Mouse (Mus musculus): Measurements from ENCODE around the gene Nek2. TPM values are rescaled to one million over a fixed set of nuclear protein-coding genes. Genes with fewer than 3 reads are reported as not detected.
A peak's percentile ranks its signal among the peaks of the same experiment; 100 is the strongest.

Nek2 gene
- polyA plus RNA-seq, 1 experiment from 2014 or later: 50.8 TPM

- H3K4me2 ChIP-seq (replicated peaks; ENCODE audit: low read depth, low read length): peak overlapping the region; percentile 10; the same call in 1 of the 2 replicates
- 7% methylated on average over 19 of the region's 19 CpGs for WGBS
Observed at GRCm38 (mm10) chr1:191834825-191835224, 13.6 kb downstream of the Nek2 start.

DNA sequence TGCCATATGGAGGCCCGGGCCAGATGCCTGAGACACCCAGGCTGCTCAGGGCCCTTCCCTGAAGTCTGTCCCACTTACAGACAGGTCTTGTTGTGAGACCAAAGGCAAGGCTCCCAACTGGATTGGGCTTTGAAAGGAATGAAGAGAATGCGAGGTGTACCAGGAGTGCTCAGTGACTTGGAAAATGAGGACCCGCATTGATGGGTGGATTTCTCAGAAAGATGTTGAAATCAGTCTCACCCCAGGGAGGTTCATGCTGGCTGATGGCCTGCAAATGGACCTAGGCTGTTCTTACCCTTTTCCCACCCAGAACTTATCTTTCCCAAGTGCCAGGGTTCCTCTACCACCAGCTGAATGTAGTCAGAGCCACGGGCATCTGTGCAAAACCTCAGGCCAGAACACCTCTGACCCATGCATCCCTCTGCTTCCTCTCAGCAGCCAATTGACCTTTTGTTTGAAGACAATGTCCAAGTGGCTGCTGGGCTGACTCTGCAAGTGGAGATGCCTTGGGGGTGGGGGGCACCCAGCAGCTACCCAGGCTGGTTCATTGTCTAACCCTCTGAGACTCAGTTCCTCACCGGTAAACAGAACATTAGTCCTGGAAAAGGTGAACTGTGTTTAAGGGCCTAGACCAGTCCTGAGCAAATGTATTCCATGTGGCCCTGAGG is 15.2 kb downstream of the Nek2 start:
- Histone ChIP-seq H3K36me3 (ENCODE audit: insufficient read depth, low read length) (peaks cover 16% of the 10 kb centered on the region), H3K27me3 (ENCODE audit: insufficient read depth, low read length) (no peaks in the 10 kb centered on the region), H3K9ac (replicated peaks; ENCODE audit: low read length) (no peak overlapping the region), H3K4me1 (ENCODE audit: insufficient read depth, low read length) (peaks cover 13% of the 10 kb centered on the region), H3K4me3 (ENCODE audit: low read length) (no peak overlapping the region), H3K9me3 (ENCODE audit: low read length) (no peaks in the 10 kb centered on the region), H3K4me2 (replicated peaks; ENCODE audit: low read depth, low read length) (no peak overlapping the region), H3K27ac (ENCODE audit: low read length) (no peak overlapping the region)
- ATAC-seq (ENCODE audit: low FRiP score, low TSS enrichment): no peak
- WGBS: 65% methylated on average over 5 of the region's 5 CpGs

More at GRCm38 (mm10) chr1:191834825-191835224, 13.6 kb downstream of the Nek2 start:
- peaks cover 32% of the 10 kb centered on the region for H3K36me3 ChIP-seq (ENCODE audit: insufficient read depth, low read length)
- peaks cover 11% of the 10 kb centered on the region for H3K4me1 ChIP-seq (ENCODE audit: insufficient read depth, low read length)
- ATAC-seq (ENCODE audit: low FRiP score, low TSS enrichment): peak; percentile 56
- no peak overlapping the region for H3K27ac ChIP-seq (ENCODE audit: low read length)
- H3K4me3 ChIP-seq (ENCODE audit: low read length): no peak overlapping the region
- H3K9ac ChIP-seq (replicated peaks; ENCODE audit: low read length): peak overlapping the region; percentile 38; the same call in 1 of the 2 replicates
- no peaks in the 10 kb centered on the region for H3K9me3 ChIP-seq (ENCODE audit: low read length)
- no peaks in the 10 kb centered on the region for H3K27me3 ChIP-seq (ENCODE audit: insufficient read depth, low read length)

- Histone ChIP-seq H3K27me3 (ENCODE audit: insufficient read depth, low read length) (no peaks in the 10 kb centered on the region), H3K9ac (replicated peaks; ENCODE audit: low read length) (no peak overlapping the region), H3K4me3 (ENCODE audit: low read length) (no peak overlapping the region), H3K4me2 (replicated peaks; ENCODE audit: low read depth, low read length) (no peak overlapping the region), H3K27ac (ENCODE audit: low read length) (peak overlapping the region; percentile 37; the same call in 1 of the 2 replicates), H3K36me3 (ENCODE audit: insufficient read depth, low read length) (peaks cover 7% of the 10 kb centered on the region; the same call in 1 of the 2 replicates), H3K9me3 (ENCODE audit: low read length) (no peaks in the 10 kb centered on the region), H3K4me1 (ENCODE audit: insufficient read depth, low read length) (peaks cover 13% of the 10 kb centered on the region)
- 0 out of 2 replicates have a peak, but pooled peaks have one; percentile 55 for ATAC-seq (ENCODE audit: low FRiP score, low TSS enrichment)
- WGBS: 83% methylated on average over 3 of the region's 3 CpGs
Observed at GRCm38 (mm10) chr1:191837691-191838090, 16.4 kb downstream of the Nek2 start.

DNA sequence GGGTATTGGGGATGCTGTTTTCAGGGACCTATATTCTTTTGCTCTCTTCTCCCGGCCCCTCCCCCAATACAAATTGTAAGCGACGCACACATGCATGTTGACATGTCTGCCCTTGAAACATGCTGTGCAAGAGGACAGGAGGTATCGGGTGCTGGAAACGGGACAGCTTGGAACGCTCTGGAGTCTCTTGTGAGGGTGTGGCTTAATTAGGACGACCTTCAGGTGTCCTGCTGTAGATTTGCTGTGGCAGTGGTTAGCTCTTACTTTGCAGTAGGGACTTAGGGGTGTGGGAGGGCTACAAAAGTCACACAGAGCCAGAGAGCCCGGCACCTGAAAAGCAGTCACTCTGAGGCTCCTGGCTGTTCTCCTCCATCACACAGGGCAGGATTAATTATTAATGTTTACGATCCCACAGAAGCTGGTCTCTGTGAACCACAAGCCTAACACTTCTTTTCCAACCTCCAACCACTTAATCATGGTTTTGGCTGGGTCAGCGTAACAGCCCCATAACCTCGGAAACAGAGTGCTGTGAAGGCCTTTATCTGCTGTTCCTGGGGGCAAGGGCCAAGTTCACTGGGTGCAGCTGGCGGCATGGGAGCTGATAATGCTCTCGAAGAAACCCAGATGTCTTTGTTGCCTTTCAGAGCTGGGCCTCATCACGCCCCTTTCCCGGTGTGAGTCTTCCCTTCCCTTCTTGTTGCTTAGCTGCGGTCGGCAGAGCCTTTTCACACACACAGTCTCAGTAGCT is 17.9 kb downstream of the Nek2 start:
- WGBS: 30% methylated on average over 17 of the region's 17 CpGs
- Histone ChIP-seq H3K9me3 (ENCODE audit: low read length) (no peaks in the 10 kb centered on the region), H3K4me2 (replicated peaks; ENCODE audit: low read depth, low read length) (0 out of 2 replicates have a peak overlapping the region, but pooled peaks have one; percentile 24), H3K9ac (replicated peaks; ENCODE audit: low read length) (no peak overlapping the region), H3K4me1 (ENCODE audit: insufficient read depth, low read length) (peaks cover 13% of the 10 kb centered on the region), H3K36me3 (ENCODE audit: insufficient read depth, low read length) (no peaks in the 10 kb centered on the region), H3K27ac (ENCODE audit: low read length) (peak overlapping the region; percentile 79), H3K27me3 (ENCODE audit: insufficient read depth, low read length) (no peaks in the 10 kb centered on the region), H3K4me3 (ENCODE audit: low read length) (no peak overlapping the region)
- ATAC-seq (ENCODE audit: low FRiP score, low TSS enrichment): peak; percentile 58

- Histone ChIP-seq H3K27ac (ENCODE audit: low read length) (no peak overlapping the region), H3K27me3 (ENCODE audit: insufficient read depth, low read length) (no peaks in the 10 kb centered on the region)
- 85% methylated on average over 11 of the region's 11 CpGs for WGBS
Observed at GRCm38 (mm10) chr1:191840774-191841565, 19.7 kb downstream of the Nek2 start.

DNA sequence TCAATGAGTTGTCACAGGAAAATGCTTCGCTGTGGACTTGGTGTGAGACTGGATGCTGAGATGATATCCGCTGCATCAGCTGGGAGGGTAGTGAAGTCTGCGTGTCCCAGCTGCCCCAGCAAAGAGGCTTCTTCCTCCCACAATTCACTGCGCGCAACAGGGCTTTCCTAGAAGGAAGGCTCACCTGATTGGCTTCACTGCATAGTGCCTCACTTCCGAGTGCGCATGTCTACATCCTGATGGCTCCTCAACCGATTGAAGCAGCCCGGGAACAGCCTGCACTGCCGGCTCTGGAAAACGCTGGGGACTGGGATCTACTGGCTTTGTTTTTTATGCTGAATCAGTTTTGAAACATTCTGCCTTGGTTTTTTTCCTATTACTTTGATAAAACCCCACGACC is 21.0 kb downstream of the Nek2 start:
- no peak for ATAC-seq (ENCODE audit: low FRiP score, low TSS enrichment)
- no peaks in the 10 kb centered on the region for H3K27me3 ChIP-seq (ENCODE audit: insufficient read depth, low read length)
- H3K9me3 ChIP-seq (ENCODE audit: low read length): no peaks in the 10 kb centered on the region
- H3K27ac ChIP-seq (ENCODE audit: low read length): no peak overlapping the region
- peaks cover 13% of the 10 kb centered on the region for H3K4me1 ChIP-seq (ENCODE audit: insufficient read depth, low read length)
- H3K36me3 ChIP-seq (ENCODE audit: insufficient read depth, low read length): no peaks in the 10 kb centered on the region
- no peak overlapping the region for H3K9ac ChIP-seq (replicated peaks; ENCODE audit: low read length)
- H3K4me3 ChIP-seq (ENCODE audit: low read length): no peak overlapping the region
- H3K4me2 ChIP-seq (replicated peaks; ENCODE audit: low read depth, low read length): no peak overlapping the region
- WGBS: 89% methylated on average over 12 of the region's 12 CpGs

More at GRCm38 (mm10) chr1:191840774-191841565, 19.7 kb downstream of the Nek2 start:
- Histone ChIP-seq H3K4me2 (replicated peaks; ENCODE audit: low read depth, low read length) (no peak overlapping the region), H3K4me1 (ENCODE audit: insufficient read depth, low read length) (peaks cover 13% of the 10 kb centered on the region), H3K4me3 (ENCODE audit: low read length) (no peak overlapping the region), H3K36me3 (ENCODE audit: insufficient read depth, low read length) (no peaks in the 10 kb centered on the region), H3K9ac (replicated peaks; ENCODE audit: low read length) (no peak overlapping the region), H3K9me3 (ENCODE audit: low read length) (no peaks in the 10 kb centered on the region)
- ATAC-seq (ENCODE audit: low FRiP score, low TSS enrichment): no peak

GRCm38 (mm10) chr1:191846667-191847066 is 25.4 kb downstream of the Nek2 start:
- Histone ChIP-seq H3K36me3 (ENCODE audit: insufficient read depth, low read length) (no peaks in the 10 kb centered on the region), H3K27me3 (ENCODE audit: insufficient read depth, low read length) (no peaks in the 10 kb centered on the region), H3K4me2 (replicated peaks; ENCODE audit: low read depth, low read length) (no peak overlapping the region), H3K27ac (ENCODE audit: low read length) (no peak overlapping the region), H3K4me3 (ENCODE audit: low read length) (no peak overlapping the region), H3K9me3 (ENCODE audit: low read length) (no peaks in the 10 kb centered on the region), H3K9ac (replicated peaks; ENCODE audit: low read length) (no peak overlapping the region), H3K4me1 (ENCODE audit: insufficient read depth, low read length) (no peaks in the 10 kb centered on the region)
- WGBS: 72% methylated on average over 5 of the region's 5 CpGs
- ATAC-seq (ENCODE audit: low FRiP score, low TSS enrichment): no peak

- Histone ChIP-seq H3K9ac (replicated peaks; ENCODE audit: low read length) (no peak overlapping the region), H3K9me3 (ENCODE audit: low read length) (no peaks in the 10 kb centered on the region), H3K27me3 (ENCODE audit: insufficient read depth, low read length) (no peaks in the 10 kb centered on the region), H3K4me1 (ENCODE audit: insufficient read depth, low read length) (no peaks in the 10 kb centered on the region), H3K4me2 (replicated peaks; ENCODE audit: low read depth, low read length) (no peak overlapping the region), H3K36me3 (ENCODE audit: insufficient read depth, low read length) (no peaks in the 10 kb centered on the region), H3K27ac (ENCODE audit: low read length) (no peak overlapping the region), H3K4me3 (ENCODE audit: low read length) (no peak overlapping the region)
- ATAC-seq (ENCODE audit: low FRiP score, low TSS enrichment): no peak
- WGBS: 50% methylated on average over 4 of the region's 4 CpGs
Observed at GRCm38 (mm10) chr1:191849501-191849900, 28.3 kb downstream of the Nek2 start.

- H3K4me1 ChIP-seq (ENCODE audit: insufficient read depth, low read length): 0 out of 2 replicates have a peak, but pooled peaks cover 6% of the 10 kb centered on the region
- no peaks in the 10 kb centered on the region for H3K36me3 ChIP-seq (ENCODE audit: insufficient read depth, low read length)
- ATAC-seq (ENCODE audit: low FRiP score, low TSS enrichment): no peak
- no peak overlapping the region for H3K9ac ChIP-seq (replicated peaks; ENCODE audit: low read length)
- 86% methylated on average over 9 of the region's 9 CpGs for WGBS
- no peak overlapping the region for H3K4me3 ChIP-seq (ENCODE audit: low read length)
- H3K4me2 ChIP-seq (replicated peaks; ENCODE audit: low read depth, low read length): no peak overlapping the region
- H3K9me3 ChIP-seq (ENCODE audit: low read length): peaks cover 5% of the 10 kb centered on the region; the same call in 1 of the 2 replicates
- no peak overlapping the region for H3K27ac ChIP-seq (ENCODE audit: low read length)
- H3K27me3 ChIP-seq (ENCODE audit: insufficient read depth, low read length): no peaks in the 10 kb centered on the region
Observed at GRCm38 (mm10) chr1:191853442-191853841, 32.2 kb downstream of the Nek2 start.

Measured in kidney, embryonic 16.5 days (tissue).